Mouse (Mus musculus) MEL (cell line): ENCODE data around the gene Gfpt2. TPM values are rescaled to one million over a fixed set of nuclear protein-coding genes. Genes with fewer than 3 reads are reported as not detected.

ENCODE experiments used
- DNase-seq: peaks from one replicate; pipeline ENCODE4 v3.0.0; 2011; ENCODE audit warnings: low read depth, low spot score
- H3K27ac ChIP-seq: 2 replicates; pipeline ENCODE4 v1.5.1; 2012; ENCODE audit warnings: low read depth, mild to moderate bottlenecking, control low read depth, low read length, moderate library complexity; ENCODE audit not compliant: control insufficient read depth
- H3K27me3 ChIP-seq, 2 experiments: fragments of 150-350 bp in 1 of 2; sonication (generic) in 1 of 2; 2 replicates each; pipeline ENCODE4 v1.6.1; 2012; ENCODE audit warnings: low read length in 2 of 2, mild to moderate bottlenecking in 2 of 2, improper control_type of control experiment in 1 of 2, moderate library complexity in 1 of 2; ENCODE audit not compliant: insufficient read depth in 2 of 2, control insufficient read depth in 1 of 2
- H3K36me3 ChIP-seq, 2 experiments: 2 replicates each; pipeline ENCODE4 v1.6.1; 2012 to 2014; ENCODE audit warnings: low read length in 2 of 2, improper control_type of control experiment in 1 of 2, inconsistent platforms in 1 of 2, mild to moderate bottlenecking in 1 of 2; ENCODE audit not compliant: insufficient read depth in 2 of 2, control insufficient read depth in 1 of 2
- H3K4me1 ChIP-seq, 2 experiments: fragments of 150-350 bp in 1 of 2; sonication (generic) in 1 of 2; 2 replicates each; pipeline ENCODE4 v1.6.1; 2012; ENCODE audit warnings: low read length in 2 of 2, improper control_type of control experiment in 1 of 2, mild to moderate bottlenecking in 1 of 2; ENCODE audit not compliant: insufficient read depth in 2 of 2, control insufficient read depth in 1 of 2
- H3K4me3 ChIP-seq, 2 experiments: fragments of 150-350 bp in 1 of 2; sonication (generic) in 1 of 2; 2 replicates each; pipeline ENCODE4 v1.5.1; 2012; ENCODE audit warnings: low read depth in 2 of 2, low read length in 2 of 2, mild to moderate bottlenecking in 2 of 2, moderate library complexity in 2 of 2, control low read depth in 1 of 2, improper control_type of control experiment in 1 of 2; ENCODE audit not compliant: control insufficient read depth in 1 of 2, insufficient read depth in 1 of 2
- H3K79me2 ChIP-seq: 2 replicates; pipeline ENCODE4 v1.6.1; 2012; ENCODE audit warnings: mild to moderate bottlenecking, low read length, moderate library complexity; ENCODE audit not compliant: control insufficient read depth, poor library complexity, insufficient read depth
- H3K9ac ChIP-seq: 2 replicates; pipeline ENCODE4 v1.6.1; 2012; ENCODE audit warnings: low read depth, mild to moderate bottlenecking, control low read depth, low read length, moderate library complexity; ENCODE audit not compliant: control insufficient read depth, poor library complexity, severe bottlenecking
- H3K9me3 ChIP-seq: fragments of 150-350 bp; sonication (generic); replicated peaks from 2 replicates; pipeline ENCODE4 v1.6.1; 2012; ENCODE audit warnings: mild to moderate bottlenecking, low read length, improper control_type of control experiment, moderate library complexity; ENCODE audit not compliant: insufficient read depth
- BHLHE40 ChIP-seq: IDR thresholded peaks from 2 replicates; pipeline ENCODE4 v1.6.1; 2012; ENCODE audit warnings: low read depth, mild to moderate bottlenecking, inconsistent platforms, low read length, improper control_type of control experiment, borderline replicate concordance
- CHD1 ChIP-seq: IDR thresholded peaks from 2 replicates; pipeline ENCODE4 v1.6.1; 2012; ENCODE audit warnings: low read depth, mild to moderate bottlenecking, inconsistent platforms, low read length, improper control_type of control experiment
- CTCF ChIP-seq, 3 experiments: IDR thresholded peaks in 2 of 3; conservative IDR thresholded peaks in 1 of 3; 2 replicates each; pipeline ENCODE4 v1.5.1; 2011 to 2012; ENCODE audit warnings: low read length in 3 of 3, low read depth in 2 of 3, mild to moderate bottlenecking in 2 of 3, improper control_type of control experiment in 1 of 3, inconsistent platforms in 1 of 3, mixed read lengths in 1 of 3, moderate library complexity in 1 of 3; ENCODE audit not compliant: control insufficient read depth in 1 of 3, insufficient read depth in 1 of 3, poor library complexity in 1 of 3, severe bottlenecking in 1 of 3
- E2F4 ChIP-seq: IDR thresholded peaks from 2 replicates; pipeline ENCODE4 v1.6.1; 2011; ENCODE audit warnings: low read depth, low read length, improper control_type of control experiment, borderline replicate concordance
- ELF1 ChIP-seq: IDR thresholded peaks from 2 replicates; pipeline ENCODE4 v1.6.1; 2014; ENCODE audit warnings: low read depth, mild to moderate bottlenecking, inconsistent platforms, low read length, improper control_type of control experiment, moderate library complexity
- EP300 ChIP-seq, 2 experiments: IDR thresholded peaks; 2 replicates each; pipeline ENCODE4 v1.6.1; 2011; ENCODE audit warnings: improper control_type of control experiment in 2 of 2, low read length in 2 of 2, low read depth in 1 of 2, mild to moderate bottlenecking in 1 of 2
- ETS1 ChIP-seq: IDR thresholded peaks from 2 replicates; pipeline ENCODE4 v1.6.1; 2012; ENCODE audit warnings: low read depth, mild to moderate bottlenecking, inconsistent platforms, low read length, improper control_type of control experiment, moderate library complexity
- GATA1 ChIP-seq: IDR thresholded peaks from 2 replicates; pipeline ENCODE4 v1.6.1; 2011; ENCODE audit warnings: low read depth, low read length, improper control_type of control experiment
- HCFC1 ChIP-seq: IDR thresholded peaks from 2 replicates; pipeline ENCODE4 v1.6.1; 2012; ENCODE audit warnings: low read depth, mild to moderate bottlenecking, inconsistent platforms, low read length, improper control_type of control experiment, moderate library complexity
- JUND ChIP-seq: IDR thresholded peaks from 2 replicates; pipeline ENCODE4 v1.6.1; 2011; ENCODE audit warnings: low read depth, mild to moderate bottlenecking, improper control_type of control experiment, low read length
- KAT2A ChIP-seq: conservative IDR thresholded peaks from 2 replicates; pipeline ENCODE4 v1.6.1; 2012; ENCODE audit warnings: low read depth, low read length, improper control_type of control experiment, inconsistent platforms
- MAFK ChIP-seq: IDR thresholded peaks from 2 replicates; pipeline ENCODE4 v1.6.1; 2011; ENCODE audit warnings: low read depth, mild to moderate bottlenecking, low read length, improper control_type of control experiment, borderline replicate concordance
- MAX ChIP-seq: IDR thresholded peaks from 2 replicates; pipeline ENCODE4 v1.6.1; 2011; ENCODE audit warnings: low read length, improper control_type of control experiment
- MAZ ChIP-seq: IDR thresholded peaks from 2 replicates; pipeline ENCODE4 v1.6.1; 2012; ENCODE audit warnings: low read depth, mild to moderate bottlenecking, inconsistent platforms, low read length, improper control_type of control experiment
- MEF2A ChIP-seq: IDR thresholded peaks from 2 replicates; pipeline ENCODE4 v1.6.1; 2014; ENCODE audit warnings: low read depth, mild to moderate bottlenecking, inconsistent platforms, low read length, improper control_type of control experiment; ENCODE audit not compliant: poor library complexity, insufficient replicate concordance, severe bottlenecking; ENCODE audit errors: extremely low read depth
- MXI1 ChIP-seq: IDR thresholded peaks from 2 replicates; pipeline ENCODE4 v1.6.1; 2011; ENCODE audit warnings: mild to moderate bottlenecking, low read depth, low read length, improper control_type of control experiment
- MYB ChIP-seq: IDR thresholded peaks from 2 replicates; pipeline ENCODE4 v1.6.1; 2011; ENCODE audit warnings: mild to moderate bottlenecking, low read depth, low read length, improper control_type of control experiment
- MYC ChIP-seq: IDR thresholded peaks from 2 replicates; pipeline ENCODE4 v1.6.1; 2011; ENCODE audit warnings: low read depth, mild to moderate bottlenecking, low read length, improper control_type of control experiment, moderate library complexity
- NELFE ChIP-seq: IDR thresholded peaks from 2 replicates; pipeline ENCODE4 v1.6.1; 2011; ENCODE audit warnings: low read depth, low read length, improper control_type of control experiment
- POLR2A ChIP-seq, 2 experiments: IDR thresholded peaks; 2 replicates each; pipeline ENCODE4 v1.6.1; 2011 to 2012; ENCODE audit warnings: low read length in 2 of 2, mild to moderate bottlenecking in 2 of 2, control low read depth in 1 of 2, improper control_type of control experiment in 1 of 2, low read depth in 1 of 2, moderate library complexity in 1 of 2; ENCODE audit not compliant: control insufficient read depth in 1 of 2, insufficient read depth in 1 of 2, poor library complexity in 1 of 2
- POLR2AphosphoS2 ChIP-seq: IDR thresholded peaks from 2 replicates; pipeline ENCODE4 v1.6.1; 2011; ENCODE audit warnings: low read length, improper control_type of control experiment
- POLR2AphosphoS5 ChIP-seq: IDR thresholded peaks from 2 replicates; pipeline ENCODE4 v1.6.1; 2012; ENCODE audit warnings: low read depth, borderline replicate concordance, mild to moderate bottlenecking, inconsistent platforms, low read length, moderate library complexity, mixed read lengths
- RAD21 ChIP-seq: IDR thresholded peaks from 2 replicates; pipeline ENCODE4 v1.6.1; 2011; ENCODE audit warnings: mild to moderate bottlenecking, low read depth, low read length, improper control_type of control experiment
- RCOR1 ChIP-seq: IDR thresholded peaks from 2 replicates; pipeline ENCODE4 v1.6.1; 2012; ENCODE audit warnings: low read depth, mild to moderate bottlenecking, inconsistent platforms, low read length, improper control_type of control experiment
- SIN3A ChIP-seq: IDR thresholded peaks from 2 replicates; pipeline ENCODE4 v1.6.1; 2012; ENCODE audit warnings: low read length, improper control_type of control experiment, inconsistent platforms
- SMC3 ChIP-seq: IDR thresholded peaks from 2 replicates; pipeline ENCODE4 v1.6.1; 2011; ENCODE audit warnings: low read depth, low read length, improper control_type of control experiment
- TAL1 ChIP-seq: IDR thresholded peaks from 2 replicates; pipeline ENCODE4 v1.6.1; 2012; ENCODE audit warnings: mild to moderate bottlenecking, inconsistent platforms, low read length, moderate library complexity, mixed read lengths
- TBP ChIP-seq: IDR thresholded peaks from 2 replicates; pipeline ENCODE4 v1.8.0; 2011; ENCODE audit warnings: low read depth, low read length, improper control_type of control experiment
- TCF12 ChIP-seq: IDR thresholded peaks from 2 replicates; pipeline ENCODE4 v1.6.1; 2014; ENCODE audit warnings: low read depth, mild to moderate bottlenecking, inconsistent platforms, low read length, improper control_type of control experiment, moderate library complexity
- UBTF ChIP-seq: IDR thresholded peaks from 2 replicates; pipeline ENCODE4 v1.6.1; 2012; ENCODE audit warnings: low read depth, mild to moderate bottlenecking, inconsistent platforms, low read length, improper control_type of control experiment, moderate library complexity, borderline replicate concordance; ENCODE audit not compliant: insufficient read depth
- USF1 ChIP-seq: IDR thresholded peaks from 2 replicates; pipeline ENCODE4 v1.6.1; 2014; ENCODE audit warnings: low read depth, mild to moderate bottlenecking, inconsistent platforms, low read length, improper control_type of control experiment, moderate library complexity
- ZKSCAN1 ChIP-seq: IDR thresholded peaks from 2 replicates; pipeline ENCODE4 v1.6.1; 2012; ENCODE audit warnings: low read depth, mild to moderate bottlenecking, inconsistent platforms, low read length, improper control_type of control experiment, moderate library complexity
- ZMIZ1 ChIP-seq: IDR thresholded peaks from 2 replicates; pipeline ENCODE4 v1.6.1; 2012; ENCODE audit warnings: low read depth, mild to moderate bottlenecking, inconsistent platforms, low read length, improper control_type of control experiment, moderate library complexity
- ZNF384 ChIP-seq: IDR thresholded peaks from 2 replicates; pipeline ENCODE4 v1.6.1; 2012; ENCODE audit warnings: low read depth, mild to moderate bottlenecking, inconsistent platforms, low read length, improper control_type of control experiment
- polyA plus RNA-seq, 2 experiments: library from polyadenylated mRNA; stranded (reverse) in 1 of 2; unstranded in 1 of 2; fragments of >175 nt in 1 of 2; fragments of >200 nt in 1 of 2; gene quantifications; 2 replicates each; pipeline versions ENCODE4 v1.2.1 to v1.2.4; 2012; ENCODE audit warnings: low replicate concordance in 2 of 2, low read depth in 1 of 2; ENCODE audit not compliant: insufficient read length in 2 of 2, insufficient read depth in 1 of 2, missing spikeins in 1 of 2
- total RNA-seq: library from RNA; depleted of rRNA; stranded (reverse); fragments of 300-350 nt; gene quantifications from 2 replicates; pipeline ENCODE4 v1.2.3, GENCODE M21; 2012

Gfpt2 gene
- total and polyA plus RNA-seq, 3 experiments, result 4.0 to 8.0 TPM; not detected in 1

GRCm38 (mm10) chr11:49869762-49870161 is 75.8 kb downstream of the Gfpt2 start (continued):
- TF ChIP-seq EP300 (IDR thresholded peaks at IDR 0.05; ENCODE audit: low read depth in 1 of 2, low read length in 2 of 2) (no peak), UBTF (no peak), CHD1 (no peak), HCFC1 (no peak), MYC (no peak), CTCF (IDR thresholded peaks at IDR 0.05 in 2 of 3, conservative IDR thresholded peaks at IDR 0.05 in 1 of 3; ENCODE audit: control insufficient read depth in 1 of 3, insufficient read depth in 1 of 3, low read depth in 2 of 3, low read length in 3 of 3, poor library complexity in 1 of 3, severe bottlenecking in 1 of 3) (peak; percentile 64 to 97 (median 73)), POLR2AphosphoS5 (no peak), RCOR1 (no peak), USF1 (no peak), ZNF384 (no peak), KAT2A (no peak)

DNA sequence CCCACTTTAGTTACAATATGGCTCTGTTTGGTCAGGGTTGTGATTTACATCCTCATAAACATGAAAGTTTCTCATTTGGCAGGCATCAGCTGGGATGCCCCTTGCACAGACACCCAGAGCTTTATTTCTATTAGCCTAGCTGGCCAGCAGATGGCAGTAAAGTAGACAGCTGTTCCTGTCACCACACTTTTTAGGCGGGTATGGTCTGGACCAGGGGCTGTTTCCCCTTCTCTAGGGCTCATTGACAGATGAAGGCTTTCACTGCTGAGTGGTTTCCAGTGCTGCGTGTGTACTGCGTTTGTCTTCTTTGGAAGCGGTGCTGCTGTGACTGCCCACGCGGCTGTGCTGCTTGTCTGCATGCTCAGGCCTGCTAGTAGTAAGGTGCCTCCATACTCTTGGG is 77.9 kb downstream of the Gfpt2 start:
- peaks cover 5 to 11% of the 10 kb centered on the region in 2 experiments; a peak in 2 of 4 replicates for H3K4me1 ChIP-seq
- H3K4me3 ChIP-seq, result no peak overlapping the region
- H3K27ac ChIP-seq, result no peak overlapping the region
- H3K9me3 ChIP-seq, result no peaks in the 10 kb centered on the region
- peaks cover 10 to 38% of the 10 kb centered on the region in 2 experiments for H3K36me3 ChIP-seq
- peak; percentile 82 for DNase-seq
- H3K79me2 ChIP-seq, result no peaks in the 10 kb centered on the region
- no peaks in the 10 kb centered on the region for H3K27me3 ChIP-seq
- no peak overlapping the region for H3K9ac ChIP-seq
- TF ChIP-seq MXI1 (0 out of 2 replicates have a peak, but pooled peaks have one; percentile 17), SMC3 (peak; percentile 83), ZKSCAN1 (no peak), POLR2AphosphoS5 (no peak), ZNF384 (no peak), EP300 (IDR thresholded peaks at IDR 0.05; ENCODE audit: low read depth in 1 of 2, low read length in 2 of 2) (no peak), NELFE (0 out of 2 replicates have a peak, but pooled peaks have one; percentile 21), ELF1 (no peak), RCOR1 (no peak), GATA1 (no peak), TCF12 (no peak), RAD21 (peak; percentile 58), SIN3A (0 out of 2 replicates have a peak, but pooled peaks have one; percentile 41), TBP (no peak), MEF2A (no peak), MYC (no peak), ZMIZ1 (no peak), ETS1 (no peak), POLR2A (IDR thresholded peaks at IDR 0.05; ENCODE audit: control insufficient read depth in 1 of 2, insufficient read depth in 1 of 2, low read depth in 1 of 2, low read length in 2 of 2, poor library complexity in 1 of 2) (no peak), MYB (no peak), E2F4 (no peak), CHD1 (no peak), POLR2AphosphoS2 (no peak), JUND (no peak), HCFC1 (no peak), MAX (no peak), MAFK (no peak), TAL1 (no peak), KAT2A (no peak), MAZ (no peak), CTCF (IDR thresholded peaks at IDR 0.05 in 2 of 3, conservative IDR thresholded peaks at IDR 0.05 in 1 of 3; ENCODE audit: control insufficient read depth in 1 of 3, insufficient read depth in 1 of 3, low read depth in 2 of 3, low read length in 3 of 3, poor library complexity in 1 of 3, severe bottlenecking in 1 of 3) (peak; percentile 78 to 90 (median 82)), BHLHE40 (no peak)
